Mouse (Mus musculus): ENCODE data around the gene Rps7. TPM values are rescaled to one million over a fixed set of nuclear protein-coding genes. Genes with fewer than 3 reads are reported as not detected.
A peak's percentile ranks its signal among the peaks of the same experiment; 100 is the strongest.

Rps7 gene
- total RNA-seq, 2 experiments from 2014 or later = 301 to 311 TPM

GRCm38 (mm10) chr12:28603494-28603893, 32.3 kb downstream of the Rps7 start:
- DNase-seq (ENCODE audit: low spot score in 2 of 2) = no peak
- TF ChIP-seq CTCF (conservative IDR thresholded peaks at IDR 0.05) = no peak
- Histone ChIP-seq H3K4me3 (no peak overlapping the region), H3K27ac (no peak overlapping the region)

DNA sequence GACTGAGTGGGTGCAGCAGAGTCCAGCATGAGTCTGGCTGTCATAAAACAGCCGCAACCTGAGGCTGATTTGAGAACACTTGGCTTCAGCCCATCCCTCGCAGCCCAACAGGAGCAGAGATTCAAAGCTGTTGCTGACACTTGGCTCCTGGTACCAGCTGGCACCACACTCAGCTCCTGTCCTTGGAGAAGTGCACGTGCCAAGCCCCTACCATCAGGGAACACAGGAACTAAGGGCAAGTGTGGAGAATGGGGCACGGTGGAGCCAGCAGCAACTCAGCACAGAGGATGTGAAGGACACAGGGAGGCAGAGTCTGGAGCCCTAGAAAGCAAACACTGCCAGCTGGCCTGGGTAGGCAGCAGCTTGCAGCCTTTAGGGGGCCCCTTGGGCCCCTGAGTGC, 33.5 kb downstream of the Rps7 start:
- no peak for TF ChIP-seq CTCF (conservative IDR thresholded peaks at IDR 0.05)
- no peak for DNase-seq (ENCODE audit: low spot score in 2 of 2)
- Histone ChIP-seq H3K4me3 (no peak overlapping the region), H3K27ac (no peak overlapping the region)

DNA sequence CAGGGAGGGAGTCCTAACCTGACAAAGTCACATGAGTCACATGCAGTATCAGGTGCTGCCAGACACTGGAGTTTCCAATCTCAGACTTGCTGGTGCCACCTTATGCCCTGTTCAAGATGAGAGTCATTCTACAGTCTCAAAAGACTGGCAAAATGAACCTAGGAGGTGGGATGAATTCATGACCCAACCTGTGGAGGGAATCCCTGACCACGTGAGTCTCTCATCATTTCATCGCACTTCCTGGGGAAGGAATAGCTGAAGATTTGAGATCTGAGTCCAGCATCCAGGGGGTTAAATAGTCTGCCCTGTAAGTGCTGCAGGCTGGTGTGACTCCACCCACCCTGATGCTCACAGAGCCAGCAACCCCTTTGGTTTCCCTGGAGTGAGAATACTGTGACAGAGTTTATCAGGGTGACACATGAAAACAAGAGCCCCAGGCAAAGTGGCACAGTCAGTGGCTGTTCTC, 37.2 kb downstream of the Rps7 start:
- Histone ChIP-seq H3K27ac (no peak overlapping the region), H3K4me3 (no peak overlapping the region)
- TF ChIP-seq CTCF (conservative IDR thresholded peaks at IDR 0.05) = no peak
- no peak for DNase-seq (ENCODE audit: low spot score in 2 of 2)

DNA sequence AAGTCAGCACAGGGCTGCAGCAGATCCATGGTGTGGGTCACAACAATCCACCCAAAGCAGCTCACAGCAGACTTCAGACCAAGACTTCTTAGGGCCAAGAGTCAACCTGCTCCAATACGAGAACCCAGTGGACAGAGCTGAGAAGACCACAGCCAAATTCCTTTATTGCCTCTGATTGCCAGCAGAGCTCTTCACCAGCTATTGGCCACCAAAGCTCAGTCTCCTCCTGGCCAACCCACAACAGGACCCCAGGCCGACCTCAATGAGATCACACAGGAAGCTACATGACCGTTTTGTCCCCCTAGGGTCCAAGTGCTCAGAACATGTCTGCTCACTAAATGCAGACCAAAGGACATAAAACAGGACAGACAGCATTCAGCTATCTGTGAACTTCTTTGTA, 37.6 kb downstream of the Rps7 start:
- no peak overlapping the region for H3K4me3 ChIP-seq
- no peak overlapping the region for H3K27ac ChIP-seq
- no peak for DNase-seq (ENCODE audit: low spot score in 2 of 2)
- TF ChIP-seq CTCF (conservative IDR thresholded peaks at IDR 0.05) = no peak

DNA sequence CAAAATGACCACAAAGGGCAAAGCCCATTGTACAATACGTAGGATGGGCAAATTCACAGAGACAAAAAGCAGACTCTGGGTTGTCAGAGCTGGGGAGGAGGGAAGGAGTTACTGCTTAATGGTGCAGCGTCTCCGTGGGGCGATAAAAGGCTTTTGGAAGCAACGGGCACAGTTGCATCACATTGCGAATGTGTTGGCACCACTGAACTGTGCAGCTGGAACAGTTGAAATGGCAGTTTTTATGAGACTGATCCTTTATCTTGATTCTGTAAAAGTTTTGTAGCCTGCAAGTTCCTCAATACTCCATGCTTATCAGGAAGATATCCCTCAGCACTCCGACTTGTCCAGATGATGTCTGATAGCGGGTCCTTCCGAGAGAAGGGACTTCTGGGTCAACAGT, 38.1 kb downstream of the Rps7 start:
- no peak for DNase-seq (ENCODE audit: low spot score in 2 of 2)
- no peak for TF ChIP-seq CTCF (conservative IDR thresholded peaks at IDR 0.05)
- Histone ChIP-seq H3K4me3 (no peak overlapping the region), H3K27ac (no peak overlapping the region)

DNA sequence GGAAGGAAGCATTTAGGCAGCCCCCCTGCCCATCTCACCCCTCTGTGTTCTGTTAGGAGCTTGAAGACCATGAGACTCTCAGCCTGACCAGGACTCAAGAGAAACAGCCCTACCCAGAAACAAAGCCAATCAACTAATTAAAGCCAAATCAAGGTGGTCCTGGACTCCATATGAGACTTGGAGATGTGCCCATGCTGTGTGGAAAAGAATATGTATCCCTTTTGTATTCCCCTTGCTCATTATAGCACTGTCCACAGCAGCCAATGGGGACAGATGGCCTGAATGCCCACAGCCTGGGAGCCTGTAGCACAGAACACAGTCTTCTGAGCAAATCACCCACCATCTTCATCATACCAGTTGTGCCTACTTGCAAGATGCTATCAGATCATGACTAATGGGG, 38.9 kb downstream of the Rps7 start:
- Histone ChIP-seq H3K27ac (no peak overlapping the region), H3K4me3 (no peak overlapping the region)
- no peak for DNase-seq (ENCODE audit: low spot score in 2 of 2)
- no peak for TF ChIP-seq CTCF (conservative IDR thresholded peaks at IDR 0.05)

- TF ChIP-seq CTCF (conservative IDR thresholded peaks at IDR 0.05) = no peak; the same call in 1 of the 2 replicates
- no peak for DNase-seq (ENCODE audit: low spot score in 2 of 2)
- Histone ChIP-seq H3K4me3 (no peak overlapping the region), H3K27ac (no peak overlapping the region)
Observed at GRCm38 (mm10) chr12:28590428-28590827, 45.3 kb downstream of the Rps7 start.

GRCm38 (mm10) chr12:28589090-28589868, 46.5 kb downstream of the Rps7 start:
- DNase-seq (ENCODE audit: low spot score in 2 of 2) = peak; percentile 90 to 91
- peak; percentile 97; the same call in 1 of the 2 replicates for TF ChIP-seq CTCF (conservative IDR thresholded peaks at IDR 0.05)
- Histone ChIP-seq H3K27ac (peak overlapping the region; percentile 96), H3K4me3 (peak overlapping the region; percentile 53)

GRCm38 (mm10) chr12:28587949-28588348, 47.8 kb downstream of the Rps7 start:
- peak; percentile 57 to 84 for DNase-seq (ENCODE audit: low spot score in 2 of 2)
- peak overlapping the region; percentile 53; the same call in 1 of the 2 replicates for H3K4me3 ChIP-seq
- peak overlapping the region; percentile 96 for H3K27ac ChIP-seq

DNA sequence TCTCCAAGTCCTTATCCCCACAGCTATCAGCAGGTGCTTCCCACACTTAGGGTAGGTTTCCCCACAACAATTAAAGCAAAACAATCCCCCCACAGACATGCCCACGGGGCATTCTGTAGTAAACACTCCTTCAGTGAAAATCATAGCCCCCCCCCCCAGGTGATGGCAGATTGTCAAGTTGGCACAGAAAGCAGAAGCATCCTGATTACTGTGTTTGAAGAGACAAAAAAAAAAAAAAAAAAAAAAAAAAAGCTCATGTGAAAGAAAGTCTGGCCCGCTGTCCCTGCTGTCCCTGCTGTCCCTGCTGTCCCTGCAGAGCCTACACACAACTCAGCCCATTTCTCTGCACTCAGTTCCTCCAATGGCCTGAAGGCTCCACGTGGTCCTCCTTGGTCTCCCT, 51.7 kb downstream of the Rps7 start:
- Histone ChIP-seq H3K4me3 (no peak overlapping the region), H3K27ac (no peak overlapping the region)
- no peak for TF ChIP-seq CTCF (conservative IDR thresholded peaks at IDR 0.05)
- DNase-seq (ENCODE audit: low spot score in 2 of 2) = no peak

More at GRCm38 (mm10) chr12:28587949-28588348, 47.8 kb downstream of the Rps7 start:
- no peak for TF ChIP-seq CTCF (conservative IDR thresholded peaks at IDR 0.05)

DNA sequence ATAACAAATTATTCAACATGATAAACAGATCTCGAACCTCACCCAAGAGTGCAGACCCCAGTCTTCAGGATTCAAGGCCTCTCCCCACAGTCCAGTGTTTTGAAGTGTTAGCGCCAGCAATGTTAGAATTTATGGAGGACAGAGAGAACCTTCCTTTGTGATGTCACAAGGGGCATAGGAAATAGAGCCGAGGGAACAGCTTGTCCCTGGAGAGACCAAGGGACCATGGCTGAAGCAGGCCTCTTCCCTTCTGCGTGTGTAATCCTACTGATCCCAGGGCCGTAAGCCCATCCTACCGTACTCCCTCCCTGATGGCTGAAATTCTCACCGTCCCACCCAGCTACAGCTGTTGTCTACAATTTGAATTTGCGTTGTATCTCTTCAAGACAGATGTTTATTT, 53.3 kb downstream of the Rps7 start, which contains the start of gene Allc:
TSS of gene Allc (minus strand) at position 101 of the 400 bp plus-strand sequence.
- Histone ChIP-seq H3K27ac (no peak within 1 kb of the TSS), H3K4me3 (no peak within 1 kb of the TSS)
- no peak for DNase-seq (ENCODE audit: low spot score in 2 of 2)
- TF ChIP-seq CTCF (conservative IDR thresholded peaks at IDR 0.05) = no peak

Small RNA genes lying within 50 kb of the gene (microRNA-seq; reads per million reads assigned to microRNA genes)
- gene Mir6937 = 0.32 to 1.7 reads per million in 2 experiments

Other genes starting within 250 kb of the Rps7 start
- gene Dcdc2c, start 83.6 kb downstream of the Rps7 start, total RNA-seq (2021) = under 1 TPM; 0.41 to 0.42 TPM
- gene Allc, start 53.4 kb downstream of the Rps7 start, total RNA-seq (2021) = under 1 TPM; 0.32 to 0.56 TPM
- gene Colec11, start 12.6 kb downstream of the Rps7 start, total RNA-seq (2021) = 1 to 10 TPM in 1 of 2 experiments, under 1 TPM in 1; 0.95 to 1.2 TPM
- 10 to 100 TPM; 12.8 to 14.3 TPM for gene Rnaseh1, start 13.6 kb upstream of the Rps7 start, total RNA-seq (2021)
- 10 to 100 TPM; 37.0 to 41.0 TPM for gene Adi1, start 39.3 kb upstream of the Rps7 start, total RNA-seq (2021)
- gene Trappc12, start 114.5 kb upstream of the Rps7 start, total RNA-seq (2021) = 10 to 100 TPM; 58.6 to 59.7 TPM
- 10 to 100 TPM; 51.7 to 53.0 TPM for gene Eipr1, start 115.8 kb upstream of the Rps7 start, total RNA-seq (2021)